Mouse (Mus musculus): ENCODE results near the gene Gm20605.

- TF ChIP-seq CTCF (IDR thresholded peaks at IDR 0.05; ENCODE audit: borderline replicate concordance, extremely low read depth, insufficient read depth, insufficient read length) (no peak), POLR2A (IDR thresholded peaks at IDR 0.05; ENCODE audit: borderline replicate concordance, extremely low read depth, insufficient read depth, insufficient read length, poor library complexity, severe bottlenecking) (no peak)
These were observed 62.9 kb downstream of the Gm20605 start for GRCm38 (mm10) chr5:137691881-137692280.
